Mouse (Mus musculus) CD4-positive, CD25-positive, alpha-beta regulatory T cell (primary cell): ENCODE results near the gene Tmie. TPM values are rescaled to one million over a fixed set of nuclear protein-coding genes. Genes with fewer than 3 reads are reported as not detected.

Experiments used
- polyA plus RNA-seq: library from polyadenylated mRNA; unstranded; fragments of 100-300 nt; shearing (Covaris generic); gene quantifications from one replicate; pipeline ENCODE4 v1.2.1, GENCODE M21; 2017

Tmie gene
- polyA plus RNA-seq = 11.3 TPM

DNA sequence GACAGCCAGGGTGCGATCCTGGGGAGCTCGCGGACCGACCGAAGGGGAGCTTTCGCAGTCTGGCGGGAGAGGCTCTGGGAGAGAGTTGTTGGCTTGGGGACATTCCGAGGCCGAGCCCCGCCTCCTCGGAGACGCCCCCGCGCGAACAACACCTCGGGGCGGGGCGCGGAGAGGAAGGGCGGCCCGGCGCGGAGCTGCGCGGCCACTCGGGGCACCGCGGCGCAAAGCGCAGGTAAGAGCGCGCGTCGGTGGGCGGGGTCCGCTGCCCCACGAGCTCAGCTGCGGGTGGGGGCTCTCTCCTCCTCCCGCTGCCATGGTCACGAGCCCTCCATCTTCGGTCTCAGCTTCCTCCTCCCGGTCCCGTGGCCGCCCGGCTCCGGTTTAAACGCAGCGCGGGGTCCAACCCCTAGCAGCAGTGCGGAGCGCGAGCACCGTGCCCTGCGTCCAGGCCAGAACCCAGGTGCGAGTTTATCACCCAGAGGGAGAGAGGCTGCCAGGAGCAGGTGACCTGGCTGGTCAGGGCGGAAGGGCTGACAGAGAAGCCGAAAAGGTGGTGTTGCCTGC, at the start of gene Tmie:
Gene Tmie, minus strand, starts transcription at position 116 of the 564 bp plus-strand sequence.

DNA sequence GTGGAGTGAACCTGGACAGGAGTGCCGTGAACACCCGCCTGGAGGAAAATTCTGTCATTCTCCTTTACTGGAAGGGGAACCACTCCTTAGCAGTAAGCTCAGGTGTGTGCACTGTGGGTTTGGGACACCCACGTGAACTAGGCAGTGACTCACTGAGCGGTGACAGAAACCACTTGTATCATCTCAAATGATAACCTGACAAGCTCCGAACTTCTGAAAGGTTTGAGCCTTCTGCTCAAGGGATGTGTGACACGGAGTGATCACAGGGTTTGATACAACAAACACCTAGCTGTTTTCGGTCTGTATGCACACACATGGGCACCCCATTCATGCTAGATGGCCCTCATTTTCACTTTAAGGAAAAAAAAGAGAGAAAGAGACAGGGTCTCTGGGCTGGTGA, 36.9 kb upstream of the Tmie start, which contains the start of gene Fam240a:
Gene Fam240a, minus strand, starts transcription at position 76 of the 400 bp plus-strand sequence.

DNA sequence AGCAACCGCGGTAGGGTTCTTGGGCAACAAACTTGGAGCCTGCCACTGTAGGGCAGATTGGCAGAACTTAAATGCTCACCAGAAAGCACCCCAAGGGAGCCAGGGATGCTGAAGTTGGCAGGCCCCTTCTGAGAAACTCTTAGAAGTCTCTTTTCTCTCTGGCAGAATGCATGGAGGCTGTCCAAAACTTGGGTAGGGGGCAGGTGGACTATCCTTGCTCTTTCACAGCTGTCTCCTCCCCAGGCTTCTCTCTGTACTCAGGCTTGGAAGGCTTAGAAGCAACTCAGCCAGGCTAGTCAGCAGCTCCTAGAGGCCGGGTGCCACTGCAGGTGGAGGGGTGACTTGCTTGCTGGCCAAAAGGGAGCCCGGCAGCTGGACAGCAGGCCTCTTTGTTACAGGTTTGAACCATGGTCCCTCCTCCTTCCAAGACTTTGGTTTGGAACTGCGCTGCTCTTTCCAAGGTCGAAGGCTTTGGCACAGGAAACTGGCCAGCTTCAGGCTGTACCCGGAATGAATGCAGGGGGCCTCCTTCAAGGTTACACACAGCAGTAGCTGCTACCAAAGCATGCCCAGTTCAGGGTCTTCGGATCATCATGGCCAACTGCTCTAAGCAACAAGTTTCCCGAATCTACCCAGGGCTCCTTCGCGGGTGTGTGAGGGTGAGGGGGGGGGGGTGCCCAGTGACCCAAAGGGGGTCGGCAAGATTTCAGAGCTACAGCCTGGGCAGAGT, 557 bp downstream of the Tmie start, which contains the start of gene Als2cl:
Gene Als2cl, plus strand, starts transcription at position 680 of the 730 bp plus-strand sequence.

DNA sequence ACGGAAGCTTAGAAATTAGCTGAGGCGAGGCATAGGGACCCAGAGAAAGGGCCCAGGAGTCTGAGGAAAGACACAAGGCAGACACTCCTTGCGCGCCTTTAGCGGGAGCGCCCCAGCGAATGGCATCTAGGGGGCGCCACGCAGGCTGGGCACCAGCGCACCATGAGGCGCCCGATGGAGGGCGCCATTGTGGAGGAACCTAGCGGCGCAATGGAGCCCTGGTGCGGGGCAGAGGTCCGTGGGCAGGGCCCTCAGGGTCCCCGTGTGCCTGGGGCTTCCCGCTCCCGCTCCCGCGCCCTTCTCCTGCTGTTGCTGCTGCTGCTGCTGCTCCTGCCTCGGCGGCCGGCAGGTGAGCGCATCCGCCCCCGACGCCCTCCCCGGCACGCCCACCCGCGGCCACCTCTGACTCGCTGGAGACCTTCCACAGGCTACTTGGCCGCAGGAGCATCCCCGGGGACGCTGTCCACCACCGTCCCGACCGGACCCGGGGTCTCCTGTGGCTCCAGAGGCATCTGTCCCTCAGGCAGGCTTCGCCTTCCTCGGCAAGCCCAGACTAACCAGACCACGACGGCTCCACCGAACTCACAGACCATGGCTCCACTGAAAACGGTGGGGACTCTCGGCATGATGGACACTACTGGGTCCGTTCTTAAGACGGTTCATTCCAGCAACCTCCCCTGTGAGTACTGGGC, 22.0 kb downstream of the Tmie start, which contains the start of gene Prss50:
Gene Prss50, plus strand, starts transcription at position 187 of the 692 bp plus-strand sequence.

DNA sequence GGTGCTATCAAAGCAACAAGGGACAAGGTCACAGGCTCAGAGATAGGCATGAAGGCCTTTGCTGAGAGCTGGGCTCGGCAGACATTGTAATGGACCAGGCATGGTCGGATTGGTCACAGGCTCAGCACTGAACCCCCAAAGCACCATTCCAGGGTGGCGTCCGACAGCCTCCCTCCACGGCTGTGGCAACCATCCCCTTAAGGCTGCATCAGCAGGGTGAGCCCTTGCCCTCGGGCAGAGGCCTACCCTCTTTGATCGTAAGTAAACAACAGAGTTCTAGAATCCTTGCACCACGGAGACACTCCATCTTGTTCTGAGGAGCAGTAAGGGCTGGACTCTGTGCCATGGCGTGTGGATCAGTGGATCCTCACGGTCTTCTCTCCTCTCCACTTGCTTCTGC, 35.7 kb downstream of the Tmie start, which contains the start of gene Prss46:
Gene Prss46, plus strand, starts transcription at position 301 of the 400 bp plus-strand sequence.

DNA sequence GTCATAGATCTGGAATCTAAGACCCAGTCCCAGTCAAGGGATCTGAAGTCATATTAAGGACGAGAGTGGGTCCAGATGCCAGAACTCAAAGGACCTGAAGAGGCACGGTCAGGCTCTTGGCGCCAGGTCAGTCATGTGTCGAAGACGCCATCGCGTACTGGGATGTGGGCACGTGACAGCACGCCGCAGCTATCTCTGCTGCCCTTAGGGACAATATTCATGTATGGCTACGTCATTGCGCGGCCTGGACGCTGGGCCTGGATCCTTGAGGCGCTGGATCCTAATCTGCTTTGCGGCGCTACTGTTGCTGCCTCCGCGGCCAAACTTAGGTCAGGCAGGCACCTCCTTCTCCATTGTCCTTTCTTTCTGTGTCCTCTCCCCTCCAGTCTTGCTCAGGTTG, 45.5 kb downstream of the Tmie start, which contains the start of gene Prss45:
Gene Prss45, plus strand, starts transcription at position 178 of the 400 bp plus-strand sequence.

DNA sequence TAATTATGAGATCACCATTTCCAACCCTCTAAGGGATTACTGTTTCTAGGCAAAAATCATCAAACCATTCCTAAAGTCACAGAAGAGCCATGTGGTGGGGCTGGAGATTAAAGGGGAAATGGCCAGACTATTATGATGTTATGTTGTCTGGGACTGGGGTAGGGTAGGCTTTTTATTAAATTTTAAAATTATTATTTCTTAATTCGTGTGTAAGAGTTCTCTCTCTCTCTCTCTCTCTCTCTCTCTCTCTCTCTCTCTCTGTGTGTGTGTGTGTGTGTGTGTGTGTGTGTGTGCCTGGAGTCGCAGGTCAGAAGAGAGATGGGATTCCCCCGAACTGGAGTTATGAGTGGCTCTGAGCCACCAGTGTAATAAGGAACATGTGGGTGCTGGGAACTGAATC, 53.5 kb downstream of the Tmie start, which contains the start of gene Prss43:
Gene Prss43, plus strand, starts transcription at position 301 of the 400 bp plus-strand sequence.

Other genes with a start within 250 kb of the Tmie start
- 48.9 TPM for gene Nbeal2, start 226.0 kb downstream of the Tmie start, polyA plus RNA-seq
- gene Ccdc12, start 223.6 kb downstream of the Tmie start, polyA plus RNA-seq = 271 TPM
- gene Myl3, start 138.3 kb downstream of the Tmie start, polyA plus RNA-seq = not detected
- gene Pth1r, start 133.0 kb downstream of the Tmie start, polyA plus RNA-seq = not detected
- 0.11 TPM for gene Prss42, start 81.9 kb downstream of the Tmie start, polyA plus RNA-seq
- gene Prss44, start 66.1 kb downstream of the Tmie start, polyA plus RNA-seq = not detected
- not detected for gene Prss43, start 53.4 kb downstream of the Tmie start, polyA plus RNA-seq
- not detected for gene Prss45, start 45.5 kb downstream of the Tmie start, polyA plus RNA-seq
- not detected for gene Prss46, start 35.6 kb downstream of the Tmie start, polyA plus RNA-seq
- gene Prss50, start 22.1 kb downstream of the Tmie start, polyA plus RNA-seq = not detected
- gene Als2cl, start 243 bp downstream of the Tmie start, polyA plus RNA-seq = 36.7 TPM
- gene Fam240a, start 36.7 kb upstream of the Tmie start, polyA plus RNA-seq = 0.89 TPM
- gene Tdgf1, start 66.0 kb upstream of the Tmie start, polyA plus RNA-seq = 2.3 TPM
- gene Lrrc2, start 71.4 kb upstream of the Tmie start, polyA plus RNA-seq = 0.07 TPM
- gene Rtp3, start 110.5 kb upstream of the Tmie start, polyA plus RNA-seq = not detected
- not detected for gene Ltf, start 139.2 kb upstream of the Tmie start, polyA plus RNA-seq
- 9.4 TPM for gene Ccrl2, start 177.4 kb upstream of the Tmie start, polyA plus RNA-seq
- gene Lrrfip2, start 237.5 kb upstream of the Tmie start, polyA plus RNA-seq = 34.0 TPM